Mouse (Mus musculus) C2C12 (cell line): ENCODE measurements at regions not wholly inside any gene's neighbourhood (a gene's known extent, or its start where the extent isn't known, plus 50 kb on each side); places are given as distances from the start of the nearest gene placed in this dataset.

Source experiments
- CEBPB ChIP-seq: IDR thresholded peaks from one replicate; pipeline ENCODE4 v1.6.1; 2011; ENCODE audit warnings: low read depth, mild to moderate bottlenecking, control low read depth, moderate library complexity
- CTCF ChIP-seq: IDR thresholded peaks from one replicate; pipeline ENCODE4 v1.5.1; 2011; ENCODE audit not compliant: control insufficient read depth, insufficient read depth, insufficient read length
- MAX ChIP-seq: IDR thresholded peaks from one replicate; pipeline ENCODE4 v1.6.1; 2011; ENCODE audit warnings: mild to moderate bottlenecking, control low read depth
- MYOD1 ChIP-seq: IDR thresholded peaks from one replicate; pipeline ENCODE4 v1.6.1; 2011; ENCODE audit warnings: low read depth; ENCODE audit not compliant: control insufficient read depth, insufficient read length

GRCm38 (mm10) chr16:25058812-25059501, 227.7 kb upstream of the Tprg start:
- TF ChIP-seq CTCF (no peak), CEBPB (no peak), MAX (no peak), MYOD1 (peak; percentile 61)
